Mouse (Mus musculus) spleen, adult 2 months (tissue): ENCODE results near the gene Plxdc1.

Experiments
- CTCF ChIP-seq: fragments of 200-500 bp; IDR thresholded peaks from 2 replicates; pipeline ENCODE4 v1.5.1; 2011; ENCODE audit warnings: mild to moderate bottlenecking, inconsistent platforms; ENCODE audit not compliant: insufficient read depth, insufficient read length, insufficient replicate concordance; ENCODE audit errors: extremely low read depth
- POLR2A ChIP-seq: fragments of 200-500 bp; IDR thresholded peaks from 2 replicates; pipeline ENCODE4 v1.6.1; 2011; ENCODE audit warnings: low read depth, low read length, inconsistent platforms

GRCm38 (mm10) chr11:98026570-98027296 is 40.5 kb upstream of the Plxdc1 start, which contains the start of gene Rpl19:
- TF ChIP-seq CTCF = no peak
- TF ChIP-seq POLR2A = peak; percentile 98
